Mouse (Mus musculus) urinary bladder, postnatal 10 days (tissue): ENCODE data around the gene Fbxl19.

ENCODE experiments used
- DNase-seq: peaks from one replicate; pipeline ENCODE4 v3.0.0; 2022; ENCODE audit warnings: low spot score

Fbxl19 gene

GRCm38 (mm10) chr7:127801010-127801621 is 56.8 kb downstream of the Fbxl19 start:
- DNase-seq, result no peak

- no peak for DNase-seq
These were observed 58.0 kb downstream of the Fbxl19 start for GRCm38 (mm10) chr7:127802313-127802712.

GRCm38 (mm10) chr7:127808821-127809220 is 64.5 kb downstream of the Fbxl19 start:
- no peak for DNase-seq

DNA sequence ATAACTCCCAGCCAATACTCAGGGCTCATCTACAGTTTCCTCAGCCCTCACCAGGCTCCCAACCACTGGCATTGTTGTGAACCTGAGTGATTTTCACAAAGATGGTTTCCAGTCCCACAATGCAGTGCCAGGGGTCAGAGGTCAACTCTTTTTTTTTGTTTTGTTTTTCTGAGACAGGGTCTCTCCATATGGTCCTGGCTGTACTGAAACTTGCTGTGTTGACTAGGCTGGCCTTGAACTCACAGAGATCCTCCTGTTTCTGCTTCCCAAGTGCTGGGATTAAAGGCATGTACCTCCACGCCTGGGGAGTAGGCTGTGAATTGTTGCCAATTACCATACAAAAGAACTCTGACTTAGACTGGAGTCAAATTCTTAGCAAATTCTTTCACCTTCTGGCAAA is 65.5 kb downstream of the Fbxl19 start:
- DNase-seq, result no peak

GRCm38 (mm10) chr7:127810650-127811049 is 66.3 kb downstream of the Fbxl19 start:
- no peak for DNase-seq

DNA sequence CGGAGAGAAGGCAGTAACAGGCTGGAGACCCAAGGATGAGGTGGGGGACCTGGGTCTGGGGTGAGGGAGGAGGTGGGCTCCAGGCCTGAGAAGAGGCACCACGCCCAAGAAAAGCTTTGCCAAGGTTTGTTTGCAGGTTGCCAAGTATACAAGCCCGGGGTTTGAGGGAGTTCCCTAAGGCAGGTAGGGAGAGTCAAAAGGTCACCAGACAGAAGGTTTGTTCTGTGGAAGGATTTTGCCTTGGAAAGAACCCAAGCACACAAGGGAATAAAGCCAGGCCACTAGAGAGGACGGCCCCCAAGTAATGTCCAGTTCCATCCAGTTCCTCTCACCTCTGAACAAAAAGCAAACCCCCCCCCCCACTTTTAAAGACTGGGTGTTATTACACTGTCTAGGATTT is 66.9 kb downstream of the Fbxl19 start:
- DNase-seq, result no peak

DNA sequence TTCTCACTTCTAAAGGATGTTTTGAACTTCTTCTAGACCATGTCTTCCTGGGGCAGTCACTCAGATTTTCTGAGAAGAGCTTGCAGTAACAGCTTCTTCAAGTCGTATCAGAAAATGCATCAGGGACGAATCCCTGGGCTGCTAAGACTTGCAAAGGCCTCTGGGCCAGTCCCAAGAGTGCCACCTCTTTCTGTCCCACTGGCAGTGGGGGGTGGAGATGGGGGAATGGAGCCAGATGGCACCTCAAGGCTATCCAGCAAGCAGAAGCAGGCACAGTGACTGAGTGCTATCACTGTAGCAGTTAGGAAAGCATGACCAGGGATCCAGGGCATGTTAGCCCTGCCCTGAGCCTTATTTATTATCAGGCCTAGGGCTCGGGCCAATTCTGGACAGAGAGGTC is 67.9 kb downstream of the Fbxl19 start:
- DNase-seq, result no peak

DNA sequence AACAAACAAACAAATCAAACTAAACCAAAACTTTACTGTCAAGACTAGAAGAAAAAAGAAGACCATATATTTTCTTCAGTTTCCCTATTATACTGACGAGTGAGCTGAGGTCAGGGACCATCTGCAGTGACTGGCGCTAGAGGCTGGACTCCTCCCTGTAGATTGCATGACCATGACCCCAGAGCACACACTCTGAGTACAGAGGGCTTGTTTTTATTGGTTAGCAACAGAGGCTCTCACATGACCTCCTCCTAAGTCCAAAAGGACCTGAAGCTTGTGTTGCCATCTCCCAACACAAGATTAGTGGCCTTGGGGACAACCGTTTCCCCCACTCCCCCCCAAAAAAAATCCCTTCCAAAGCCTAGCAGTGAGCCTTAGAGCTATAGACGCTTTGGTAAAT is 69.5 kb downstream of the Fbxl19 start:
- DNase-seq, result no peak

GRCm38 (mm10) chr7:127814241-127814921 is 70.0 kb downstream of the Fbxl19 start:
- no peak for DNase-seq

- DNase-seq, result no peak
These were observed 70.8 kb downstream of the Fbxl19 start for GRCm38 (mm10) chr7:127815116-127815665.

DNA sequence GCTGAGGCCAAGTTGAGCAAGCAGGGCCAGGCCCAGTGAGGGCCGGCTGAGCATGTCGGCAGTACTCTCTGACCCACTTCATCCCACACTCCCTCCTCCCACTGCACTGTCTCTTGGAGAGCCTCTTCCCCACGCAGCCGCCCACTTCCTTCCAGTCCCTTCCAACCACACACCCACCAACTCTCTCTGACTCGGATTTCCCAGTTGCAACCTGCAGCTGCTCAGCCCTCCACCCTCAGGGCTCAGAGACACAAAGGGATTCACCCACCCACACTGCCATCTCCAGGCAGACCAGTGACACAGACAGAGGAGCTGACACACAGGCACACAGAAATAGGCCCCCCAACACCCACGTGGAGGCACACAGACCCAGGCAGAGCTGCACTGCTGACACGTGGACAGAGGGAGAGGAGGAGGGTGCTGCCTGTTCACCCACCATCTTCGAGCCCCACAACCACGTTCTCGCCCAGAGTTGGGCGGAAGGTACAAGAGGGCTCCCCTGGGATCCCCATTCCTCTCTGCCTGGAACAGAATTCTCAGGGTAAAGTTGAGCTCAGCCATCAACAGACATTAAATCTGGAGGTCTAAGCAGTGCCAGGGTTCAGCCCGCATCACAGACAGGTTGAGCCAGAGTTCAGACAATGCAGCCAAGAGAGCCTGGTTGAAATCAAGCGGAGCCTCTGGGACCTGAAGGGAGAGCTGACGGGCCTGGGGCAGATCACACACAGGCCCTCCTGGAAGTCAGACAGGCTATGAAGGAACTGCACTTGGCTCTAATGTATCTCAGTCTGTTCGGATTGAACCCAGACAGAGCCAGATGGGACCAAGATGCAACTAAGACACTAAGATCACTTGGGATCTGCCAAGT is 71.8 kb downstream of the Fbxl19 start:
- no peak for DNase-seq

DNA sequence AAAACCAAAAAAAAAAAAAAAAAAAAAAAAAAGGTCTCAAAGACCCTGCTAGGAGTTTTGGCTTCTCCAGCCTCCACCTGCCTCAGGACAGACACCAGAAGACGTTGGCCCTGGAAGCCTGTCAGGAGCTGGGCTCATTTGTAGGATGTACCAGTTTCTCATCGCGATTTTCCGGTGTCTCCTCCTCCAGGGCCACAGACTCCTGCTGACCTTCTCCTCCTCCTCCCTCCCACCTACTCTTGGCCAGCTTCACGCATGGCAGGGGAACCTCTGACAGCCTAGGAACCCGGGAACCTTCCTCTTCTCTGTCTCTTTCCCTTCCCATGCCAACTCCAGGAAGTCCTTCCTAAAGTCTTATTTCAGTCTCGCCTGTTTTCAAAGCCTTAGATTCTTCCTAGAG is 72.7 kb downstream of the Fbxl19 start:
- DNase-seq, result no peak

GRCm38 (mm10) chr7:127817776-127818175 is 73.4 kb downstream of the Fbxl19 start:
- no peak for DNase-seq
